Mouse (Mus musculus) cerebellum, postnatal 10 days (tissue): Measurements from ENCODE around the gene Zcchc18.
"Not testable (repeated sequence)": the region's sequence is repeated elsewhere in the genome, so short reads cannot be mapped to it uniquely, and the experiment has no call there.

ENCODE experiments used
- DNase-seq, 2 experiments: peaks; one replicate each; pipeline ENCODE4 v3.0.0; 2021; ENCODE audit warnings: mixed read lengths in 2 of 2

Zcchc18 gene

DNA sequence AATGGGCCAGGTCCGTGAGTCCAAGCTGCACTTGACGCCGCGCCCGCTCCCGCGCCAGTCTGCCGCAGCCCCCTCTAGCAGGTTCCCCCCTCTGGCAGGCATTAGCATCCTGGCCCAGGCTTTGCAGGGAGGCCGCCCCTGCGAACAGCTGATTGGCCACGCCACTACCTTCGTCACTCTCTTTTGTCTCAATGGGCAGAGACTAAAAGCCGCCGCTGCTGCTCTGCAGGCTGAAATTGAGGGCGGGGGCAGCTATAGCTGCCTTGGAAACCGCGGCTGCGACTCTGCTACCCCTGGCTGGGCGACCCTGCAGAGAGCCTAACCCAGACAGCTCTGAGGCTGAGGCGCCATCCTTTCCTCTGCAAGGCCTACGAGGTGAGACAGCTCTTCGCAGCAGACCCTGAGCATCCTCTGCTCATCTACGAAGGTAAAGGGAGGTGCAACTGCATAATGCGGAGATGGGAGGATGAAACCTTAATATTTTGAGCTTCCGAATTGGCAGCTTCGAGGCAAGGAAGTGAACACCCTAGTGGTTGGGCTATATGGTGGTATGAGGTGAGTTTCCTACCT is at the start of gene Zcchc18:
Gene Zcchc18 (plus strand): TSS at position 178 of the 570 bp plus-strand sequence.
- DNase-seq: peak; percentile 88 to 92

DNA sequence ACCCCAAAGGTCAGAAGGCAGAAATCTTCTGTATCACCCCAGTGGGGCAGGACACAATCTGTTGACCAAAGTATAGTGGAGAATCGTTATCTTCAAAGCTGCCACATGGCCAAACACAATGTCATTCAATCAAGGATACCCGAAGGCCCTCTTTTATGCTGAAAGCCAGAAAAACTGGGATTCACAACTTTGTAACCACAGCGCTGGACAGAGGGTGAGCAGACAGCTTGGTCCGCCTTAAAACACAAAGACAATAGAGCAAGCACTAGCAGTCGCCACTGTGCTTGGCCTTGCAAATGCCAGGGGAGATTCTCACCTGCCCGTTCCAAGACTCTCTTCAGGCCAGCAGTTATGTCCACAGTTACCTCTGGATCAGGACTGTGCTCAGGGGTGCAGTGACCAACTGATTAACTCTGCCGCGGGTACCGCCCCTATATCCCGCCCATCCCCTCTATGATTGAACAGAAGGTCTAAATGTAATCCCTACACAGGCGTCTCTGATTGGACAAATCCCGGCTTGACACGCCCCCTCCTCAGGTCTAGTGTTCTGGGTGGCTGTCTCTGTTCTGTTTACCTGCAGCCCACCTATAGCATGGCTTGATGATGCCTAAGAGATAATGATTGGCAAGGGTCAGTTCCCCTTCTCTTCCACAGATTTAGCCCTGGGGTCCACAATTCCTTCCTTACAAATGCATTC is 35.2 kb upstream of the Zcchc18 start:
- peak; percentile 84 to 95 for DNase-seq

DNA sequence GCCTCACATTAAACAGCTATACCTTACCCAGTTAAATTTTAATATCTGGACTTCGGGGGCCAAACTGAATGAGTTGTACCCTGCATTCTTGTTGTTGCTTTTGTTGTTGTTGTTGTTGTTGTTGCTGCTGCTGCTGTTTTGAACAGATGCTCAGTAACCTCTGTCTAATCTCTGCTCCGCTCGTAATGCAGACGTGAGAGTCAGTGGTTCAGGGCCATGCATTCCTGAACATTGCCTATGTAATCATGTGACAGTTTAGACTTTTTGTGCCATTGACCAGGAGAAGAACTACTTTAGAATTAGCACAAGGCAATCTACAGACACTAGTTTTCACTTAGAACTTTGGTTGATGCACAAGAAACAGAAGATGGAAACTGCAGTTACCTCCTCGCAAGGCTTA is 34.7 kb upstream of the Zcchc18 start:
- DNase-seq: not testable (repeated sequence)

DNA sequence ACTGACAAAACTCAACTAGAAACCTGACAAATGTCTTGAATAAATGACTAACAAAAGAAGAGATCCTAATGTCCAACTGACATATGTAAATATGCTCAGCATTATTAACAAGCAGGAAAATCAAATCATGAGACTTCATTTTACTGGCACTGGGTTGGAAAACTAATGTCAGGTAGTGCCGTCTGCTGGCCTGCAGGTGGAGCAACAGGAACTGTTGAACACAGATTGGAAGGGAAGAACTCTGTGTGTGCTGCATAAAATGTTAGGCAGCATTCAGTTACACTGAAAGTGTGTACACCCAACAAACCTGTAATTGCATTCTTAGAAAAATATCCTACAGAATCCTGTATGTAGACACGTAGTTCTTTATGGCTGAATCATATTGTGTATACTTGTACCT is 33.3 kb upstream of the Zcchc18 start:
- peak; percentile 33 to 54 for DNase-seq

DNA sequence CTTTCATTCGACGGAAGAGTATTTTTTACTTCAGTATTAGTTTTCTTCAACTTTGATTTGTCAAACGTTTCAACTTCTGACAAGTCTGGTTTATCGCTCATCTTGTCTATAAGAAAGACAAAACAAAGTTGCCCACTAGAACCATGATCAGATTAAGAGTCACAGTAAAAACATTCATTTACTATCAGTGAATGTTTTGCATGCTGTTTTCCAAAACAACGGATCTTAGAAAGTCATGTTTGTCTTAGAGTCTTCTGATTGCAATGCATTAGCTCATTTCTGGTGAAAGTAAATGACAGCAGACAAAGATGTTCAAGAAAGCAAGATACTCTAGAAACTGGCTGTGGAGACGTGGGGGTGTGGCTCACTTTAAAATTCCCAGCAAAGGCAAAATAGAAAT is 17.6 kb upstream of the Zcchc18 start, which contains the start of gene Tmsb15b2:
Gene Tmsb15b2 (minus strand): TSS at position 101 of the 400 bp plus-strand sequence.
- DNase-seq: not testable (repeated sequence)

DNA sequence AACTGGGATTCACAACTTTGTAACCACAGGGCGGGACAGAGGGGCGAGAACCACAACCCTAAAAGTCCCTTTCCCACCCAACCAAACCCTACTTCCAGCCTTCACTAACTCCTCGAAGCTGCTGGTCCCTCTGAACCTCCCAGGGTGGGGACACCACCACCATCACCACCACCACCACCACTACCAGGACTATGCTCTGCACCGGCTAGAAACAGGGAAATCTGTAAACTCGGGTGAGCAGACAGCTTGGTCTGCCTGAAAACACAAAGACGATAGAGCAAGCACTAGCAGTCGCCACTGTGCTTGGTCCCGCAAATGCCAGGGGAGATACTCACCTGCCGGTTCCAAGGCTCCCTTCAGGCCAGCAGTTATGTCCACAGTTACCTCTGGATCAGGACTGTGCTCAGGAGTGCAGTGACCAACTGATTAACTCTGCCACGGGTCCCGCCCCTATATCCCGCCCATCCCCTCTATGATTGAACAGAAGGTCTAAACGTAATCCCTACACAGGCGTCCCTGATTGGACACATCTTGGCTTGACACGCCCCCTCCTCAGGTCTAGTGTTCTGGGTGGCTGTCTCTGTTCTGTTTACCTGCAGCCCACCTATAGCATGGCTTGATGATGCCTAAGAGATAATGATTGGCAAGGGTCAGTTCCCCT is 16.4 kb upstream of the Zcchc18 start, which contains the start of the genes Tmsb15l and Tmsb15b1:
Gene Tmsb15l (minus strand): TSS at position 446 of the 661 bp plus-strand sequence.
Gene Tmsb15b1 (minus strand): TSS at position 451 of the 661 bp plus-strand sequence.
- DNase-seq: peak; percentile 72 to 81

DNA sequence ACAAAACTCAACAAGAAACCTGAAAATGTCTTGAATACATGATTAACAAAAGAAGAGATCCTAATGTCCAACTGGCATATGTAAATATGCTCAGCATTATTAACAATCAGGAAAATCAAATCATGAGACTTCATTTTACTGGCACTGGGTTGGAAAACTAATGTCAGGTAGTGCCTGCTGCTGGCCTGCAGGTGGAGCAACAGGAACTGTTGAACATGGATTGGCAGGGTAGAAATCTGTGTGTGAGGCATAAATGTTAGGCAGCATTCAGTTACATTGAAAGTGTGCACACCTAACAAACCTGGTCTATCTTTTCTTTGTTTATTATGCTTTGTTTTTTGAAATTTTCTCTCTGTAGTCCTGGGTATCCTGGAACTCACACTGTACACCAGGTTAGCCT is 14.3 kb upstream of the Zcchc18 start:
- DNase-seq: peak; percentile 36 to 40

DNA sequence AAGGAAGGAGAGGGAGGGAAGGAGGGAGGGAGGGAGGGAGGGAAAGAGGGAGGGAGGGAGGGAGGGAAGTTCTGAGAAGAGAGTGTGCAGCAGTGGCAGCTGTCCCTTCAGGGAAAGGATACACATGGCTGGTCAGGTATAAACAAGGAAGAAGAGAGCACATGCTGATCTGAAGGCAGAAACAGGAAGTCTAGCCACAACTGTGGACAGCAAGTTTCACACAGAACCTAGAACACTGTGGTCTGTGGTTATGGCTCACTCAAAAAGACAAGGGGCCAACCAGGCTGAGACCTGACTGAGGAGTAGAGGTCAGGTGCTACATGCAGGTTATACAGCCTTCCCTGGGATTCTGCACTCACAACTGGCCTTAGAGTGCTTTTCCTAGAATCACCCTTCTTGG is 6.9 kb upstream of the Zcchc18 start:
- no peak for DNase-seq

DNA sequence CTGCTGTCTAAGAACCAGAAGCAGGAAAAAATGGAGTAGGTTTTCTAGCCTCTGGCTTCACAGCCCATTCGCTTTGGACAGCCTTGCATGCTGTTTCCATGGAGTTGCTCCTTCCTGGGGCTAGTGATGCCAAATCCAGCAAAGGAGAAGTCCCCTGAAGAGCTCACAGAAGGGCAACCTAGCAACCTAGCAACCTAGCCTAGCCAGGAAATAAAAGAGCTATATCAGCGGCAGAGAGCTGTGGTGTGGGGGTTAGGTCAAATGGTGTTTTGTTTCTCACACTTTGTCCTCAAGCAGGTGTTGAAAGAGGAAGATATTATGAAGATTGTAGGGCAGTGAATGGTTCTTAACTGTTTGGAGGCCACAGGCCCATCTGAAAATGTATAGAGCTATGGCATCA is 1.7 kb upstream of the Zcchc18 start:
- DNase-seq: peak; percentile 20 to 27

DNA sequence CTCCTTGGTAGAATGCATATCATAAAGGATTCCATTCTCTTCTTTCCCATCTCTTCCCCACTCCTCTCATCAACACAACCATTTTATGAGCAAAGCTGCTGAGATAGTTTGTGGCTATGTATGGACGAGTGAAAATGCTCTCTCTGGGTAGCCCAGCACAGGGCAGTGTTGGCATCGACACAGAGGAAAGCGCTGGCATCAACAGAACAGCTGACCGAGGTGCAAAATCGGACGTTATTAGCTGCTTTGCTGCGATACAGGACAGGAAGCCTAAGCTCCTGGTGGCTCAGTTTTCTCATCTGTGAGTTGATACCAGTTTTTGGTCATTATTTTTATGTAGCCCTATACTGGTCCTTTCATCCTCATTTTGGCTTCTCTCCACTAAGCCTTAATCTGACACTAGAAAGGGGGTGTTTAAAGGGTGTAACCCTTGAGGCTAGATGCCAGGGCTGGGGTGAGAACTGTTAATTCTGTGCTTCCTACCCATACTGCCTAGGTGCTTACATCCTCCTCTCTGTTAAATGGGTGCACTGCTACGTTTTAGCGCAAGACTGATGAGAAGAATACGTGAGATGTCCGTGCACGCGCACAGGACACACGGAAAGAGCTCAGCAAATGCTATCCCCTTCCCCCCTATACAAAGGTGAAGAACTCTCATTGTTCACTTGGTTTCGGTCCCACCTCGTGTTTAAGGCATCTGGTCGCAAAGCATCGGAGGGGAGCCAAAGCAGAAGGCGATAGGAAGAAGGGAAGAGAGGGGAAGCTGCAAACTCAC is 577 bp upstream of the Zcchc18 start:
- DNase-seq: peak; percentile 40 to 55

DNA sequence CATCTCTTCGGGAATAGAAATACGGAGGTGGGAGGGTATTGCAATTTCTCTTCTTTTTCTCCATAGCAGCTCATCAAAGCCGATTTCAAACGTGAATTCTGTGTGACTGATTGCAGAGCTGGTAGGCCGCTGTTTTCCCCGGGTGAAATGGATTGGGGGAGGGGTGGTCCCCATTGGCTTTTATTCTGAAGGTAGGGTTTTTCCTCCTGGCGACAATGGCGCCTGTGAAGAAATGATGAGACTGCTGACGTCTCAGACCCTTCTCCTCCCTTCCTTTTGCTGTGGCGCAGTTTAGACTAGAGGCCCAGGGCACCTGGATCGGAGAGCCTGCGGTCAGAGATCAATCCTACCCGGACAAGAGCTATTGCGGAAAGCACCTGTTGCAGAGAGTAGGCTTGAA is 686 bp downstream of the Zcchc18 start:
- peak; percentile 50 to 70 for DNase-seq

DNA sequence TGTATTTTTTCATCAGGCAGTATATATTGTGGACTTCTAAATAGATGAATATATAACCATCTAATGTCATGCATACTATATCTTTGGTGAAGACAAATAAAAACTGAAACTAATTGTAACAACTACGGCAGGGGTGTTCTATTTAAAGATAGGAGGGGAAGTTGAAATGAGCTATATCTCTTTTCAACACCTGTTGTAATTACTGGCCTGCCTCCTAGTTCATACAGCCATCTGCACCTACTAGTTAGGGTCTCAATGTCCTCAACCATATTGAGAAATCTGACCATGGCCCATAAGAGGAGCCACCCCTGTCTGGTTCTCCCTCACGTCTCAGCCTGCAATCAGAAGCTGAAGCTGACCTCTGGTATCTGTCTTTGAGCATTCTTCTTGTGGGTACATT is 3.3 kb downstream of the Zcchc18 start:
- DNase-seq: no peak

DNA sequence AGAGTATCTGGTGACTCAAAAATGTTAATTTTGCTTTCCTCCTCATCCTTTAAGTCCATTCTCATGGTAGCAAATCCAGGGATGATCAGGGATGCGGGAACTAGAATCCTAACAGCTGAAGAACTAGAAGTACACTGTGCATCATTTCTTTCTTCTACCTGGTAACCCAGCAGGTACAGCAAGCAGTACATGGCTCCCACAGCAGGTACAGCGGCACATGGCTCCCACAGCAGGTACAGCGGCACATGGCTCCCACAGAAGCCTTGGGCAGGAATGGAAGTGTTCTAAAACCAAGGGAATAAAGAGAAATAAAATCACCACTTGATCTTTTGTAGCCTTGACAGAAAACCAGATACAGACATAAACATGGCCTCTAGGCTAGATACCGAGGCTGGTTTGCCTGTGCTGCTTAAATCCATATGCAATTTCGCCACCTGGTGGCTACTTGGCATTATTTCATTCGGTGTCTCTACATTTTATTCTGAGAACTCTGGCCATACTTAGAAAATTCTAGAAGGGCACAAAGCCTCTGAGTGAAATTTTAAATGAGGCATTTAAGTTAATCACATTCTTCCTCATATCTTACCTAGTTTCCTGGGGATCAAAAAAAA is 22.2 kb downstream of the Zcchc18 start:
- peak; percentile 72 to 75 for DNase-seq

DNA sequence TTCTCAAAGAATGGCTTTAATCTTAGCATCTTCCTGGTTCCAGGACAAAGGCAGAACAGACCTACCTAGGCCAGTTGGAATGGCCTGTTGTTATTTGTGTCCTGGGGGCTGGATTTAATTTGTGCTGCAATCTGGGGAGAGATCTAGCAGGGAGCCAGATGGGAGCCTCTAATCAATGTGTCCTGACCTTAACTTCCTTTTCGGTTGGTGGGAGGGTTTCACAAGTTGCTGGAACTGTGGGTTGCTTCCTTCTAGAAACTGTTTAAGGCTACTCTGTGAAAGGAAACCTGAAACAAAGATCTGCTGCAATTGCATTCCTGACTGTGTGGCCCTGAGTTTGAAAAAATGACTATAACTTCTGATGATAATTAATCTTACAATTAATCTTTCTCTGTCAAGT is 24.7 kb downstream of the Zcchc18 start:
- DNase-seq: no peak

DNA sequence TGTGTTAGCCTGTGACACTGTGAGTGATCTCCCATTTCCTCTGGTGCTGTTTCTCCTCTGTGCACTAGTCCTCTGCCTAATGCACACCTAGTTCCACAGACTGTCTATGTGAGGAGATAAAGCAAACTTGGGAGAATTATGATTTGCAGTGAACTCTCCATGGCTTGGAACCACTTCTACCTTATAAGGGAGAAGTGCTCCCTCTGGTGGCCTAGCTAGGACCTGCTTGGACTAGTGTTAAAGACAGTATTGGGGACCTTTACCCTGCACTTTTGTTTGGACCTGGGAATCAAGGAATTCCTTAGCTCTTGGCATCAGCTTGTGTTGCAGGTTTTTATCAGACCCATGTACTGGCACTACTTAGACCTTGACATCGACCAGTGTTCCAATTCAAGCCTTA is 26.4 kb downstream of the Zcchc18 start:
- peak; percentile 81 to 86 for DNase-seq

DNA sequence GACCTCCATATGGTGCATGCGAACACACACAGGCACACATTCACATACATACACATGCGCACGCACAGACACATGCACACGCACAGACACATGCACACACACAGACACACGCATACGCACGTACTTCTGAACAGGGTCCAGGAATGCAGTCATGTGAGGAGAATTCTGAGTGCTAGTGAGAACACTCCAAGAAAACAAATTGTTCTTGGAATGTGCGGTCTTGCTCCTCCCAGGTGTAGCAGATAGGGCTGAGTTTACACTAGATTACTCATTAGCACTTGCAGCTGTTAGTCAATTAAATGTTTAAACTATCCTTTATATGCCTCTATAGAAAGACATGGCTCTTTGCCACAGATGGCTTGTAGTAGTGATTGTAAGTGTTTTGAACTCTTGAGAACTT is 38.0 kb downstream of the Zcchc18 start:
- no peak for DNase-seq

DNA sequence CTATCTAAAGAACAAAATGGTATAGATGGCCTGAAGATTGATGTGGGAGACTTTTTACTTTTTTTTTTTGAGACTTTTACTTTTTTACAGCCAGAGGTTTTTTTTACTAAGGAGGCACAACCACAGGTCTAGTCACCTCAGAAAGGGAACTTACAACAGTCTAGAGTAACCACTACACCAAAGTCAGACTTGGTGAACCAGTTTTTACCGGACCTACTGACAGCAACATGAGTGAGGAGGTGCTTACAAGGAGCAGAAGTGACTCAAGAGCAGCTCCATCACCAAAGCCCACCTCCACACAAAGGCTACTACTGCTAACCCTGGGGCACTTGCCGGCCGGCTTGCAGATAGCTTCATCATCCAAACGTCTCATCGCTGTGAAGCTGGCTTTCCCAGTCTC is 38.8 kb downstream of the Zcchc18 start:
- DNase-seq: no peak

DNA sequence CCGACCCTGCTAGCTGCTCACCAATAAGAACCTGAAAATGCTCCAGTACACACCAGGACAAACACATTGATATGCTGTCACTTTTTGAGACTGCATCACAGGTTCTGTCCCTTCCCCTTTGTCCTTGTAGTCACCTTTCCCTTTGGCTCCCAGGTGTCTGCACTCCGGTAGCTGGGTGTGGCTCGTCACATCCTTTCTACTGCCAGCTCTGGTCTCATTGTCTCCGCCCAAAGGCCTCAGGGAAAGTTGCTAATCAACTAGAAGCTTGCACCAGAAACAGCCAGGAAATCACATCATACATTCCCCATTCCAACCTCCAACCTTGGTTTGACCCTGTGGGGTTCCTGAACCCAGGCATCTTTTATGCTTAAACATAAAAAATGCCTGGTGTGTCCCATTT is 41.4 kb downstream of the Zcchc18 start:
- no peak for DNase-seq

DNA sequence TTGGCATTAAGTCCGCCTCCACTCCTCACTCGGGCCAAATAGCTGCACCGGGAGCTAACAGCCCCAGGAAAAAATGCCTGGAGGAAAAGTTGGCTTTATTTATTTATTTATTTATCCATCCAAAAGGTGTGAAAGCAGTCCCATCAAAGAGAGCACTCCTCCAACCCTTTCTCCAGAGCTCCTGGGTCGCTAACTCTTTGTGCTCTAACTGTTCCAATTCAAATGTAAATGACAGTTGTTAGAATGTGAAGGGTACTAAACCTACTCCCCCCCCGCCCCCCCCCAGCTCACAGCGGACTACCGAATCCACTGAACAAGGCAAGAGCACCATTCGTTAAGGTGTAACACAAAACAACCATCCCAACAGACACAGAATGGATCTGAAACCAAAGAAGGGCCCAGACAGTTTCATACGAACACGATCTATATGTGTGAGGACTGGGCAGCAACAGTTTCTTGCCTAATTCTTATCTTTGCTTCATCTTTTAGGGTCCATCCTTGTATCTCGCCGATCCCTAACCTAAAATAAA is 44.6 kb downstream of the Zcchc18 start:
- peak in 1 of 2 experiments; percentile 7 for DNase-seq

DNA sequence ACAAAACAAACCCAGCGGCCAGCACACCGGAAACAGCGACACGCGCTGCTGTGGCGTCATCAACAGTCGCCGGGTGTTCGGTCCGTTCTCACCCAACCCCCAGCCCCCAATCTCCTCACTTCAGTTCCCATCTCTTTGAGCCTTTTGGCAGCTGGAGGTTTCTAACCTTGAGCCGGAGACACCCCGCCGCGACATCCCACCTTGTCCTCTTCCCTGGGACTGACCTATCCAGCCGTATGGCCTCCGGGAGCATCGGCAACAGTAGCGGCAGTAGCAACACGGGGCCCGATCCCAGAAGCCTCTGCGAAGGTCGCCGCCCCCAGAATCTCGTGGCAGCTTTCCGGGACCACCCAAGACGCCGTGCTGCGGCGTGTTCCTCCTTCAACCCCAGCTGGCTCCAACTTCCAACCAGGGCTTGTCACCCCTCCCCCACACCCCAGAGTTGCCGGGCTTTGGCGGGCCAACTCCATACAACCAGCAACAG is 45.1 kb downstream of the Zcchc18 start, which contains the start of gene Slc25a53:
Gene Slc25a53 (minus strand): TSS at position 303 of the 484 bp plus-strand sequence.
- peak; percentile 93 to 94 for DNase-seq

DNA sequence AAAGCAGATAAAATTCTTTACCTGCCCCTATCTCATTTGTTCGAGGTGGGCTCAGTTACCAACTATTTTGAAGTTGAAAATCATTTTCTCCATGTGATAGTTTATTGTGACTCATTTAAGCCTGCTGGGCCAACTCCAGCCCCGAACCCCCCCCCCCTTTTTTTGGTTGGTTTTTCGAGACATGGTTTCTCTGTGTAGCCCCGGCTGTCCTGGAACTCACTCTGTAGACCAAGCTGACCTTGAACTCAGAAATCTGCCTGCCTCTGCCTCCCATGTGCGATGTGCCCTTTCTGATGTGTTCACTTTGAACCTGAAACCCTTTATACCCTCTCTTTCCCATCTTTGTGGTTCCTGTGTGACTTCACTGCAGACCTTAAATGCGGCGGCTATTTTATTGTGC is 45.5 kb downstream of the Zcchc18 start:
- peak in 1 of 2 experiments; percentile 6 for DNase-seq
